Mouse (Mus musculus) lung, adult 2 months (tissue): ENCODE data around the gene Slc8a1. TPM values are rescaled to one million over a fixed set of nuclear protein-coding genes. Genes with fewer than 3 reads are reported as not detected.

Source experiments
- DNase-seq: peaks from one replicate; pipeline ENCODE4 v3.0.0; 2022
- H3K4me1 ChIP-seq: fragments of 200-500 bp; 2 replicates; pipeline ENCODE4 v1.6.1; 2011; ENCODE audit warnings: low read length; ENCODE audit not compliant: control insufficient read depth, insufficient read depth
- H3K4me3 ChIP-seq: fragments of 200-500 bp; replicated peaks from 2 replicates; pipeline ENCODE3; 2011; ENCODE audit warnings: low read depth, mild to moderate bottlenecking, control low read depth, low read length; ENCODE audit errors: extremely low read depth
- CTCF ChIP-seq: fragments of 200-500 bp; IDR thresholded peaks from 2 replicates; pipeline ENCODE4 v1.5.1; 2011; ENCODE audit warnings: mild to moderate bottlenecking, low read length, control low read depth; ENCODE audit not compliant: insufficient read depth
- POLR2A ChIP-seq: fragments of 200-500 bp; IDR thresholded peaks from 2 replicates; pipeline ENCODE4 v1.6.1; 2011; ENCODE audit warnings: low read depth, mild to moderate bottlenecking, control low read depth, low read length, borderline replicate concordance; ENCODE audit errors: extremely low read depth
- WGBS: fragments of 180-500 bp; shearing (Covaris S2); methylation state at CpG from one replicate; pipeline ENCODE4 v1.1.7; 2018; 5-methylcytosine and 5-hydroxymethylcytosine counted together
- polyA plus RNA-seq: library from polyadenylated mRNA; depleted of rRNA; stranded (reverse); fragments of >200 nt; gene quantifications from 2 replicates; pipeline ENCODE4 v1.2.3, GENCODE M21; 2012

Slc8a1 gene
- polyA plus RNA-seq, 1 experiment: 8.0 TPM

GRCm38 (mm10) chr17:81419802-81420459 lies 318.2 kb downstream of the Slc8a1 start:
- Histone ChIP-seq H3K4me3 (no peak overlapping the region), H3K4me1 (no peaks in the 10 kb centered on the region)
- WGBS: 69% methylated on average over 10 of the region's 10 CpGs
- no peak for DNase-seq
- TF ChIP-seq POLR2A (no peak), CTCF (no peak)

GRCm38 (mm10) chr17:81416361-81417114 lies 321.6 kb downstream of the Slc8a1 start:
- no peaks in the 10 kb centered on the region for H3K4me1 ChIP-seq
- no peak overlapping the region for H3K4me3 ChIP-seq
- TF ChIP-seq CTCF: no peak
- no peak for TF ChIP-seq POLR2A
- DNase-seq: no peak
- WGBS: 92% methylated on average over 6 of the region's 6 CpGs

GRCm38 (mm10) chr17:81412736-81413135 lies 325.4 kb downstream of the Slc8a1 start:
- no peak overlapping the region for H3K4me3 ChIP-seq
- 93% methylated on average over 4 of the region's 4 CpGs for WGBS
- no peaks in the 10 kb centered on the region for H3K4me1 ChIP-seq
- no peak for DNase-seq
- no peak for TF ChIP-seq CTCF
- TF ChIP-seq POLR2A: no peak

- DNase-seq: no peak
- Histone ChIP-seq H3K4me1 (0 out of 2 replicates have a peak, but pooled peaks cover 2% of the 10 kb centered on the region), H3K4me3 (no peak overlapping the region)
- no peak for TF ChIP-seq CTCF
- no peak for TF ChIP-seq POLR2A
- WGBS: 81% methylated on average over 4 of the region's 4 CpGs
Observed at GRCm38 (mm10) chr17:81404225-81404624, 334.0 kb downstream of the Slc8a1 start.

GRCm38 (mm10) chr17:81403121-81403520 lies 335.1 kb downstream of the Slc8a1 start:
- 0 out of 2 replicates have a peak, but pooled peaks cover 2% of the 10 kb centered on the region for H3K4me1 ChIP-seq
- DNase-seq: peak; percentile 8
- WGBS: 64% methylated on average over 4 of the region's 4 CpGs
- H3K4me3 ChIP-seq: no peak overlapping the region
- TF ChIP-seq CTCF: no peak
- TF ChIP-seq POLR2A: no peak

GRCm38 (mm10) chr17:81402636-81403035 lies 335.5 kb downstream of the Slc8a1 start:
- 0 out of 2 replicates have a peak, but pooled peaks cover 2% of the 10 kb centered on the region for H3K4me1 ChIP-seq
- TF ChIP-seq CTCF (no peak), POLR2A (no peak)
- H3K4me3 ChIP-seq: no peak overlapping the region
- 29% methylated on average over 2 of the region's 2 CpGs for WGBS
- DNase-seq: peak; percentile 15

GRCm38 (mm10) chr17:81400377-81400776 lies 337.8 kb downstream of the Slc8a1 start:
- no peak for DNase-seq
- TF ChIP-seq POLR2A (no peak), CTCF (no peak)
- H3K4me1 ChIP-seq: 0 out of 2 replicates have a peak, but pooled peaks cover 2% of the 10 kb centered on the region
- 73% methylated on average over 5 of the region's 5 CpGs for WGBS
- no peak overlapping the region for H3K4me3 ChIP-seq

GRCm38 (mm10) chr17:81397434-81397833 lies 340.7 kb downstream of the Slc8a1 start:
- TF ChIP-seq POLR2A (no peak), CTCF (no peak)
- Histone ChIP-seq H3K4me1 (no peaks in the 10 kb centered on the region), H3K4me3 (no peak overlapping the region)
- 75% methylated on average over 1 of the region's 1 CpGs for WGBS
- DNase-seq: no peak

- Histone ChIP-seq H3K4me1 (no peaks in the 10 kb centered on the region), H3K4me3 (no peak overlapping the region)
- WGBS: 83% methylated on average over 2 of the region's 2 CpGs
- no peak for DNase-seq
- no peak for TF ChIP-seq CTCF
- no peak for TF ChIP-seq POLR2A
Observed at GRCm38 (mm10) chr17:81394124-81394523, 344.1 kb downstream of the Slc8a1 start.

- no peak for DNase-seq
- WGBS: 51% methylated on average over 4 of the region's 4 CpGs
- no peak for TF ChIP-seq CTCF
- no peaks in the 10 kb centered on the region for H3K4me1 ChIP-seq
- no peak overlapping the region for H3K4me3 ChIP-seq
Observed at GRCm38 (mm10) chr17:81393040-81393439, 345.1 kb downstream of the Slc8a1 start.
